Mouse (Mus musculus) thymus, adult 2 months (tissue): ENCODE measurements at regions not wholly inside any gene's neighbourhood (a gene's known extent, or its start where the extent isn't known, plus 50 kb on each side); places are given as distances from the start of the nearest gene placed in this dataset.

Experiments used
- DNase-seq: peaks from one replicate; pipeline ENCODE4 v3.0.0; 2021
- H3K27ac ChIP-seq: fragments of 200-500 bp; 2 replicates; pipeline ENCODE4 v1.5.1; 2012; ENCODE audit warnings: low read length, control low read depth; ENCODE audit not compliant: control insufficient read depth, insufficient read depth
- H3K27me3 ChIP-seq: fragments of 200-500 bp; 2 replicates; pipeline ENCODE4 v1.6.1; 2012; ENCODE audit warnings: mild to moderate bottlenecking, low read length, moderate library complexity, mixed read lengths; ENCODE audit not compliant: control insufficient read depth, insufficient read depth
- H3K36me3 ChIP-seq: fragments of 200-500 bp; 2 replicates; pipeline ENCODE4 v1.6.1; 2012; ENCODE audit warnings: mild to moderate bottlenecking, low read length, moderate library complexity; ENCODE audit not compliant: control insufficient read depth, insufficient read depth
- H3K4me1 ChIP-seq: fragments of 200-500 bp; replicated peaks from 2 replicates; pipeline ENCODE4 v1.6.1; 2012; ENCODE audit warnings: low read length; ENCODE audit not compliant: control insufficient read depth, insufficient read depth
- H3K4me3 ChIP-seq: fragments of 200-500 bp; 2 replicates; pipeline ENCODE4 v1.5.1; 2012; ENCODE audit warnings: mild to moderate bottlenecking, low read length, control low read depth, moderate library complexity; ENCODE audit not compliant: control insufficient read depth, insufficient read depth
- CTCF ChIP-seq: fragments of 200-500 bp; IDR thresholded peaks from 2 replicates; pipeline ENCODE4 v1.5.1; 2012; ENCODE audit warnings: mild to moderate bottlenecking, control low read depth, low read length, moderate library complexity, borderline replicate concordance; ENCODE audit not compliant: control insufficient read depth, poor library complexity, insufficient read depth; ENCODE audit errors: extremely low read depth
- POLR2A ChIP-seq: fragments of 200-500 bp; IDR thresholded peaks from 2 replicates; pipeline ENCODE4 v1.6.1; 2012; ENCODE audit warnings: mild to moderate bottlenecking, low read length, control low read depth, moderate library complexity; ENCODE audit not compliant: control insufficient read depth, poor library complexity, insufficient read depth; ENCODE audit errors: extremely low read depth
- WGBS: fragments of 180-500 bp; shearing (Covaris S2); methylation state at CpG from one replicate; pipeline ENCODE4 v1.1.7; 2018; 5-methylcytosine and 5-hydroxymethylcytosine counted together

DNA sequence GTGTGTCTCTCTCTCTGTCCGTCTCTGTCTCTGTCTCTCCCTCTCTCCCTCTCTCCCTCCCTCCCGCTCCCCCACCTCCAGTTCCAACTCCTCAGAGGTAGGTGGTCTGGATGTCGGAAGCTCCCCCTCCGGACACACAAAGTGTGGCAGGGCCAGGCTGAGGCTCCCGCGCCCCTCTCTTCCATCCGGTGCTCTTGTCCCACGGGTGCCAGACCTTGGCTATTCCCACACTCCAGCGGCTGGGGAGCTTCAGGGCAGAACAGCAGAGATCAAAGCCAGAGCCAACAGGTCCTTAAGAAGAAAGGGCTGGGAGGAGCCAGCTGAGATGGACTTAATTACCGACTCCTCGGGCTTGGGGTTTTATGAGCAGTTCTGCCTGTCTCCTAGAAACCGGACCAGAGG is 101.1 kb upstream of the Med13l start:
- TF ChIP-seq CTCF (no peak), POLR2A (no peak)
- DNase-seq: no peak
- Histone ChIP-seq H3K27ac (no peak overlapping the region), H3K4me3 (no peak overlapping the region), H3K4me1 (peaks cover 7% of the 10 kb centered on the region), H3K36me3 (no peaks in the 10 kb centered on the region), H3K27me3 (no peaks in the 10 kb centered on the region)
- WGBS: 23% methylated on average over 12 of the region's 12 CpGs

- no peaks in the 10 kb centered on the region for H3K36me3 ChIP-seq
- H3K27ac ChIP-seq: no peak overlapping the region
- no peaks in the 10 kb centered on the region for H3K27me3 ChIP-seq
- no peak overlapping the region for H3K4me3 ChIP-seq
- DNase-seq: no peak
- TF ChIP-seq CTCF: no peak
- TF ChIP-seq POLR2A: no peak
- peaks cover 26% of the 10 kb centered on the region for H3K4me1 ChIP-seq
- 92% methylated on average over 4 of the region's 4 CpGs for WGBS
Observed at GRCm38 (mm10) chr5:118461967-118462366, 98.5 kb upstream of the Med13l start.

GRCm38 (mm10) chr5:118464931-118465801 is 95.3 kb upstream of the Med13l start:
- DNase-seq: peak; percentile 47
- peaks cover 26% of the 10 kb centered on the region for H3K4me1 ChIP-seq
- peak overlapping the region; percentile 44 for H3K4me3 ChIP-seq

GRCm38 (mm10) chr5:118465991-118466750 is 94.3 kb upstream of the Med13l start:
- 2% methylated on average over 10 of the region's 10 CpGs for WGBS
- peak overlapping the region; percentile 59; the same call in 1 of the 2 replicates for H3K27ac ChIP-seq
- DNase-seq: peak; percentile 50

More at GRCm38 (mm10) chr5:118464931-118465801, 95.3 kb upstream of the Med13l start:
- H3K36me3 ChIP-seq: no peaks in the 10 kb centered on the region
- H3K27me3 ChIP-seq: no peaks in the 10 kb centered on the region
- WGBS: 4% methylated on average over 22 of the region's 22 CpGs
- H3K27ac ChIP-seq: peak overlapping the region; percentile 21; the same call in 1 of the 2 replicates
- TF ChIP-seq CTCF: no peak
- no peak for TF ChIP-seq POLR2A

GRCm38 (mm10) chr5:118468739-118469138 is 91.7 kb upstream of the Med13l start:
- H3K27ac ChIP-seq: no peak overlapping the region
- H3K4me3 ChIP-seq: no peak overlapping the region
- H3K4me1 ChIP-seq: peaks cover 31% of the 10 kb centered on the region
- 56% methylated on average over 4 of the region's 4 CpGs for WGBS
- TF ChIP-seq POLR2A (no peak), CTCF (no peak)
- no peaks in the 10 kb centered on the region for H3K27me3 ChIP-seq
- DNase-seq: no peak
- H3K36me3 ChIP-seq: no peaks in the 10 kb centered on the region

More at GRCm38 (mm10) chr5:118465991-118466750, 94.3 kb upstream of the Med13l start:
- peak overlapping the region; percentile 17 for H3K4me3 ChIP-seq
- no peaks in the 10 kb centered on the region for H3K27me3 ChIP-seq
- TF ChIP-seq CTCF (no peak), POLR2A (no peak)
- no peaks in the 10 kb centered on the region for H3K36me3 ChIP-seq
- H3K4me1 ChIP-seq: peaks cover 26% of the 10 kb centered on the region

GRCm38 (mm10) chr5:118471569-118471968 is 88.9 kb upstream of the Med13l start:
- H3K27me3 ChIP-seq: no peaks in the 10 kb centered on the region
- H3K27ac ChIP-seq: no peak overlapping the region
- peaks cover 22% of the 10 kb centered on the region for H3K4me1 ChIP-seq
- TF ChIP-seq CTCF (no peak), POLR2A (no peak)
- no peak for DNase-seq
- no peak overlapping the region for H3K4me3 ChIP-seq
- 97% methylated on average over 5 of the region's 5 CpGs for WGBS
- H3K36me3 ChIP-seq: no peaks in the 10 kb centered on the region
